Mouse (Mus musculus) embryonic facial prominence, embryonic 15.5 days (tissue): ENCODE measurements at regions not wholly inside any gene's neighbourhood (a gene's known extent, or its start where the extent isn't known, plus 50 kb on each side); places are given as distances from the start of the nearest gene placed in this dataset.

Experiments used
- ATAC-seq: fragments of 200-750 bp; cut with Nextera tagmentation; 2 replicates; pipeline ENCODE4 v1.8.0; 2017; ENCODE audit warnings: low read depth, moderate TSS enrichment; ENCODE audit not compliant: insufficient number of reproducible peaks, low FRiP score, low TSS enrichment
- H3K27ac ChIP-seq: fragments of 300-500 bp; sonication (generic); replicated peaks from 2 replicates; pipeline ENCODE4 v1.5.1; 2015; ENCODE audit warnings: mild to moderate bottlenecking, inconsistent platforms
- H3K27me3 ChIP-seq: fragments of 300-500 bp; sonication (generic); 2 replicates; pipeline ENCODE4 v1.6.1; 2015; ENCODE audit warnings: inconsistent platforms
- H3K36me3 ChIP-seq: fragments of 300-500 bp; sonication (generic); 2 replicates; pipeline ENCODE4 v1.6.1; 2015; ENCODE audit warnings: mild to moderate bottlenecking, inconsistent platforms
- H3K4me1 ChIP-seq: fragments of 300-500 bp; sonication (generic); 2 replicates; pipeline ENCODE4 v1.6.1; 2015; ENCODE audit warnings: inconsistent platforms
- H3K4me2 ChIP-seq: fragments of 300-500 bp; sonication (generic); replicated peaks from 2 replicates; pipeline ENCODE4 v1.6.1; 2015; ENCODE audit warnings: mild to moderate bottlenecking, inconsistent platforms
- H3K4me3 ChIP-seq: fragments of 300-500 bp; sonication (generic); replicated peaks from 2 replicates; pipeline ENCODE4 v1.5.1; 2015; ENCODE audit warnings: mild to moderate bottlenecking, inconsistent platforms
- H3K9ac ChIP-seq: fragments of 300-500 bp; sonication (generic); 2 replicates; pipeline ENCODE4 v1.6.1; 2015; ENCODE audit warnings: inconsistent platforms
- H3K9me3 ChIP-seq: fragments of 300-500 bp; sonication (generic); replicated peaks from 2 replicates; pipeline ENCODE4 v1.6.1; 2016; ENCODE audit warnings: inconsistent platforms
- WGBS: fragments of 180-500 bp; shearing (Covaris S2); methylation state at CpG from one replicate; pipeline ENCODE4 v1.1.7; 2015; 5-methylcytosine and 5-hydroxymethylcytosine counted together

- H3K36me3 ChIP-seq = no peaks in the 10 kb centered on the region
- H3K4me3 ChIP-seq = no peak overlapping the region
- no peak overlapping the region for H3K27ac ChIP-seq
- no peak overlapping the region for H3K4me2 ChIP-seq
- no peaks in the 10 kb centered on the region for H3K9me3 ChIP-seq
- 55% methylated on average over 6 of the region's 6 CpGs for WGBS
- H3K27me3 ChIP-seq = no peaks in the 10 kb centered on the region
- peak; percentile 39; the same call in 1 of the 2 replicates for ATAC-seq
- no peak overlapping the region for H3K9ac ChIP-seq
- H3K4me1 ChIP-seq = no peaks in the 10 kb centered on the region
Measured at GRCm38 (mm10) chr2:133141341-133142035, 195.8 kb upstream of the Fermt1 start.

GRCm38 (mm10) chr2:133152461-133152860 is 206.8 kb upstream of the Fermt1 start:
- WGBS = 78% methylated on average over 1 of the region's 1 CpGs
- no peaks in the 10 kb centered on the region for H3K4me1 ChIP-seq
- H3K4me2 ChIP-seq = no peak overlapping the region
- ATAC-seq = no peak
- H3K27ac ChIP-seq = no peak overlapping the region
- H3K27me3 ChIP-seq = no peaks in the 10 kb centered on the region
- no peaks in the 10 kb centered on the region for H3K9me3 ChIP-seq
- no peak overlapping the region for H3K9ac ChIP-seq
- no peak overlapping the region for H3K4me3 ChIP-seq
- no peaks in the 10 kb centered on the region for H3K36me3 ChIP-seq

GRCm38 (mm10) chr2:133156537-133156936 is 210.8 kb upstream of the Fermt1 start:
- Histone ChIP-seq H3K4me2 (no peak overlapping the region), H3K27ac (no peak overlapping the region), H3K9ac (no peak overlapping the region), H3K4me3 (no peak overlapping the region), H3K9me3 (no peaks in the 10 kb centered on the region), H3K36me3 (no peaks in the 10 kb centered on the region), H3K4me1 (no peaks in the 10 kb centered on the region), H3K27me3 (no peaks in the 10 kb centered on the region)
- 51% methylated on average over 3 of the region's 3 CpGs for WGBS
- ATAC-seq = no peak

GRCm38 (mm10) chr2:133158206-133158605 is 212.5 kb upstream of the Fermt1 start:
- ATAC-seq = no peak
- 45% methylated on average over 8 of the region's 8 CpGs for WGBS

GRCm38 (mm10) chr2:133159398-133159797 is 213.7 kb upstream of the Fermt1 start:
- no peak overlapping the region for H3K27ac ChIP-seq
- H3K4me3 ChIP-seq = no peak overlapping the region
- no peak for ATAC-seq
- no peak overlapping the region for H3K4me2 ChIP-seq
- H3K36me3 ChIP-seq = no peaks in the 10 kb centered on the region
- 34% methylated on average over 2 of the region's 2 CpGs for WGBS
- no peak overlapping the region for H3K9ac ChIP-seq
- no peaks in the 10 kb centered on the region for H3K27me3 ChIP-seq
- no peaks in the 10 kb centered on the region for H3K4me1 ChIP-seq
- H3K9me3 ChIP-seq = no peaks in the 10 kb centered on the region

More at GRCm38 (mm10) chr2:133158206-133158605, 212.5 kb upstream of the Fermt1 start:
- Histone ChIP-seq H3K9ac (no peak overlapping the region), H3K4me2 (no peak overlapping the region), H3K4me3 (no peak overlapping the region), H3K27me3 (no peaks in the 10 kb centered on the region), H3K4me1 (no peaks in the 10 kb centered on the region), H3K9me3 (no peaks in the 10 kb centered on the region), H3K36me3 (no peaks in the 10 kb centered on the region), H3K27ac (no peak overlapping the region)

- H3K9me3 ChIP-seq = no peaks in the 10 kb centered on the region
- no peak overlapping the region for H3K4me3 ChIP-seq
- WGBS = 73% methylated on average over 3 of the region's 3 CpGs
- no peak overlapping the region for H3K9ac ChIP-seq
- no peak overlapping the region for H3K27ac ChIP-seq
- no peaks in the 10 kb centered on the region for H3K27me3 ChIP-seq
- no peaks in the 10 kb centered on the region for H3K36me3 ChIP-seq
- no peak for ATAC-seq
- no peak overlapping the region for H3K4me2 ChIP-seq
- H3K4me1 ChIP-seq = no peaks in the 10 kb centered on the region
Measured at GRCm38 (mm10) chr2:133176411-133176810, 230.7 kb upstream of the Fermt1 start.

GRCm38 (mm10) chr2:133181216-133181615 is 235.5 kb upstream of the Fermt1 start:
- Histone ChIP-seq H3K4me3 (no peak overlapping the region), H3K4me2 (no peak overlapping the region), H3K4me1 (no peaks in the 10 kb centered on the region), H3K27ac (no peak overlapping the region), H3K36me3 (no peaks in the 10 kb centered on the region), H3K27me3 (no peaks in the 10 kb centered on the region), H3K9ac (no peak overlapping the region), H3K9me3 (no peaks in the 10 kb centered on the region)
- WGBS = 100% methylated on average over 1 of the region's 1 CpGs
- ATAC-seq = no peak

- no peak for ATAC-seq
- Histone ChIP-seq H3K36me3 (no peaks in the 10 kb centered on the region), H3K9me3 (no peaks in the 10 kb centered on the region), H3K4me3 (no peak overlapping the region), H3K27ac (no peak overlapping the region), H3K27me3 (no peaks in the 10 kb centered on the region), H3K4me2 (no peak overlapping the region), H3K9ac (no peak overlapping the region), H3K4me1 (no peaks in the 10 kb centered on the region)
- 79% methylated on average over 4 of the region's 4 CpGs for WGBS
Measured at GRCm38 (mm10) chr2:133182920-133183319, 237.2 kb upstream of the Fermt1 start.

- no peaks in the 10 kb centered on the region for H3K27me3 ChIP-seq
- H3K27ac ChIP-seq = no peak overlapping the region
- H3K4me1 ChIP-seq = peaks cover 4% of the 10 kb centered on the region; the same call in 1 of the 2 replicates
- no peak overlapping the region for H3K4me2 ChIP-seq
- WGBS = 48% methylated on average over 5 of the region's 5 CpGs
- H3K9ac ChIP-seq = no peak overlapping the region
- no peaks in the 10 kb centered on the region for H3K36me3 ChIP-seq
- no peak for ATAC-seq
- no peaks in the 10 kb centered on the region for H3K9me3 ChIP-seq
- H3K4me3 ChIP-seq = no peak overlapping the region
Measured at GRCm38 (mm10) chr2:133204295-133204866, 258.7 kb upstream of the Fermt1 start.

GRCm38 (mm10) chr2:133208498-133208897 is 262.8 kb upstream of the Fermt1 start:
- no peak overlapping the region for H3K27ac ChIP-seq
- H3K4me3 ChIP-seq = no peak overlapping the region
- no peak for ATAC-seq
- no peak overlapping the region for H3K4me2 ChIP-seq
- no peaks in the 10 kb centered on the region for H3K36me3 ChIP-seq
- no peak overlapping the region for H3K9ac ChIP-seq
- H3K4me1 ChIP-seq = peaks cover 4% of the 10 kb centered on the region; the same call in 1 of the 2 replicates
- H3K9me3 ChIP-seq = no peaks in the 10 kb centered on the region
- no peaks in the 10 kb centered on the region for H3K27me3 ChIP-seq
- WGBS = 37% methylated on average over 4 of the region's 4 CpGs

GRCm38 (mm10) chr2:133221762-133222556 is 276.3 kb upstream of the Fermt1 start:
- 46% methylated on average over 4 of the region's 4 CpGs for WGBS
- H3K27ac ChIP-seq = no peak overlapping the region
- no peak overlapping the region for H3K9ac ChIP-seq
- H3K27me3 ChIP-seq = no peaks in the 10 kb centered on the region
- no peaks in the 10 kb centered on the region for H3K4me1 ChIP-seq
- no peak overlapping the region for H3K4me2 ChIP-seq
- H3K36me3 ChIP-seq = no peaks in the 10 kb centered on the region
- no peak overlapping the region for H3K4me3 ChIP-seq
- H3K9me3 ChIP-seq = no peaks in the 10 kb centered on the region
- ATAC-seq = no peak
